Mouse (Mus musculus) adrenal gland (tissue): ENCODE measurements around the gene Shkbp1.

Source experiments
- intact Hi-C: fragments of 180-260 bp; cut with DNase I; formaldehyde crosslinking; loops from one replicate; pipeline ENCODE4 v1.15.1; 2025
- long read RNA-seq, 2 experiments: library from polyadenylated mRNA; unstranded; transcript quantifications; one replicate each; pipeline ENCODE4 v2.0.0; 2020; ENCODE audit warnings: borderline replicate concordance in 1 of 2; ENCODE audit not compliant: insufficient replicate concordance in 1 of 2

The Shkbp1 gene
- long read RNA-seq, experiment 1, partial matches to known transcripts, result 1 of 2 reads
- long read RNA-seq, experiment 1, other reads (novel, unspliced or antisense), result 0 of 2 reads
- long read RNA-seq, experiment 2, transcript Shkbp1-201 (18 exons, 2,358 nt), result major isoform, 9 of 18 reads
- long read RNA-seq, experiment 2, partial matches to known transcripts, result 4 of 18 reads
- long read RNA-seq, experiment 2, other reads (novel, unspliced or antisense), result 4 of 18 reads

- intact Hi-C loops, result no loop called here
Measured at GRCm38 (mm10) chr7:27355745-27356240, at the start of gene Shkbp1. Shkbp1 (minus strand) TSS chr7:27356019.

- intact Hi-C loops, result no loop called here
Measured at GRCm38 (mm10) chr7:27404203-27404942, 48.6 kb upstream of the Shkbp1 start.

DNA sequence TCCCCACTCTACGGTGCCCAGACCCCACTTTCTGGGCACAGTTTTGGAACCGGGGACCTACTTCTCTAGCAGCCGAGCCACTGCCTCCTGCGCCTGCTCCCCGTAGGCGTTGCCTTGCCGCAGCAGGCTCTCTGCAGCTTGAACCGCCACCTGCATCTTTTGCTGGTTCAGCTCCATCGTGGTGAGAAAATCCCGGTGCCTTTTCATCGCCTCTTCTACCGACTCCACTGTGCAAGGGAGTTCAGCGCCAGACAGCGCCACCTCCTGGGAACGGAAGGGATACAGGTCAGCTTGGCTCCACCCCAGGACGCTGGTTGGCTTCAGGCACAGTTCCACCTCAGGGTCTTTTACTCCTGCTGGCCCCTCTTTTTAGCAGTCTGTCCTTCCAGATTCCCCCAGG, 46.9 kb upstream of the Shkbp1 start:
- intact Hi-C loops, result no loop called here

DNA sequence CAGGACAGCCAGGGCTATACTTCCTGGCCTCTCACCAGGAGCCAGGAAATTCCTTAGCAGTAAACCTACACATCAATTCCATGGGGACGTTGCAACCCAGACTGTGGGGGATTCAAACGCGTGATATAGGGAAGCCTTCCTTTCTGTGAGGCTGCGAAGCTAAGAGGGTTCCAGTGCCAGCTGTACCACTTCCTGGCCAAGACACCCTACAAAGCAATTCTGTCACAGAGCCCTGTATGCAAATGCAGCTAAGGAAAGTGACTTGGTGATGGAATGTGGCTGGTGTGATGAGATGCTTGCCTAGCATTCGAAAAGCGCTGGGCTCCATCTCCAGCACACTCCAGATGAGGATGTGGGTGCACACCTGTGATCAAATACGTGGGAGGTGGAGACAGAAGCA, 44.7 kb upstream of the Shkbp1 start:
- intact Hi-C loops, result no loop called here

- intact Hi-C loops, result no loop called here
Measured at GRCm38 (mm10) chr7:27397048-27397949, 41.5 kb upstream of the Shkbp1 start.

DNA sequence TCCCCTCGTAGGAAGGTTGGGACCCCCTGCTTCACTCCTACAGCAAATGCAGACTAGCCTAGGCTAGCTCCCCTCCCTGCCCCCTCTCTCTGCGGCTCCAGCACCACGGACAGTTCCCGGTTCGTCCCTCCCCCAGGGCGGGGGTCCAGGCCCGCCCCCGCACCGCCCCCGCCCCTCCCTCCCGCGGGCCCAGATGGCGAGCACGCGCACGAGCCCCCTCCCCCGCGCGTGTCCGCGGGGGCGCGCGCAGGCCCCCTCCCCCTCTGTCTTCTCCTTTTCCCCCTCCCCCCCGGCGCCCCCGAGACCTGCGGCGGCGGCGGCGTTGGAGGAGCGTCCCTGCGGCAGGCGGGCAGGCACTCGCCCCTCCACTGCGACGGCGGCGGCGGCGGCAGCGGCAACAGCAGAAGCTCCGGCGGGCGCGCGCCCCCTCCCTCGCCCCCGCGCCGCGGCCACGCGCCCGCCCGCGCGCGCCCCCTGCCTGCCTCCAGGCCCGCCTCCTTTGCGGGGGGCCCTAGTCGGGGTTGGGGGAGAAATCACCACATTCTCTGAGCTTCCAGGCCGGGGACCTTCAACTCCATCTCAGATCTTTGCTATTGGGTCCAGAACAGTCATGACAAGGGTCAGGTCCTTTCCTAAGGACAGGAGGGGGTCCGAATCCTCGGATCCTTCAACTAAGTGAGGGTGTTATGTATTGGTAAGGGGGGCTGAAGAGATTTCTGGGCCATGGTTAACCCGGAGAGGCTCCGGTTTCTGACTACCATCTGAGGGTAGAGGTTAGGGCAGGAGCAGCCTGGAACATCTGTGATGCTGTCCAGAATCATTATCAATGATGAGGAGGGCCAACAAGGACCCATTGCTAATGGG, 40.6 kb upstream of the Shkbp1 start:
- intact Hi-C loops, result no loop called here

GRCm38 (mm10) chr7:27395521-27396183, 39.8 kb upstream of the Shkbp1 start:
- intact Hi-C loops, result no loop called here

DNA sequence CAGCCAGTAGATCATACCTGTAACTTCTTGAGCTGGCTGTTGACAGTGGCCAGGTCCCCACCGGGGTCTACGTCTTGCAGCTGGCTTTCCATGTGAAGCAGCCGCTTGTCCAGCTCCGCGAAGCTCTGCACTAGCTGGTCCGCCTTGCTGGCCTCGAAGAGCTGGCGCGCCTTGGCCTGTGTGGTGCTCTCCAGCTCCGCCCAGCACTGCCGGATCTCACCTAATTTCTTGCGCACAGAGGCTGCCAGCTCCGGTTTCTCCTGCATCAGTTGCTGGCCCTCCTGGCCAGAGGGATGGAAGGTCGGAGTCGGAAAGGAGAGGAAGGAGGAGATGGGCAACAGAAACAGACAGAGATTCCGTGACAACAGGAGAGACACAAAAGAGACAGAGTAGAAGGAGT, 35.6 kb upstream of the Shkbp1 start:
- intact Hi-C loops, result no loop called here

GRCm38 (mm10) chr7:27389213-27389612, 33.4 kb upstream of the Shkbp1 start:
- intact Hi-C loops, result no loop called here

DNA sequence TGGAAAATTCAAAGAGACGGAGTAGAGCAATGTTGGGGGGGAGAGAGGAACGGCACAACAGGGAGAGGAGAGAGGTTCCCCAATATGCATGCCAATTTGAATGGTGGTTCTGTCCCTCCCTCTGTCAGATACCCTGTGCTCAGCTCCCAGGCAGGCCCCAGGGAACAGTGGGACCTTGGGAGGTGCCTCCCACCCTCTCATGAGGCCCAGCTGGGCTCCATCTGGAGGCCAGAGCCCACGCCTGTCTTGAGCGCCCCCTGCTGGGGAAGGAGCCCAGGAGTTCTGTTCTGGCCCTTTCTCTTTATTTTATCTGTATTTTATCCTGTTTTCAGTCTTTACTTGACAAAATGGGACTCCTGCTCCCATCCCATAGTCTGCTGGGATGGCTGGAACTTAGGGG, 28.9 kb upstream of the Shkbp1 start:
- intact Hi-C loops, result loop anchor here (1.0 kb wide), 1 partner anchor 48 kb away; no protein-coding TSS in a partner anchor

DNA sequence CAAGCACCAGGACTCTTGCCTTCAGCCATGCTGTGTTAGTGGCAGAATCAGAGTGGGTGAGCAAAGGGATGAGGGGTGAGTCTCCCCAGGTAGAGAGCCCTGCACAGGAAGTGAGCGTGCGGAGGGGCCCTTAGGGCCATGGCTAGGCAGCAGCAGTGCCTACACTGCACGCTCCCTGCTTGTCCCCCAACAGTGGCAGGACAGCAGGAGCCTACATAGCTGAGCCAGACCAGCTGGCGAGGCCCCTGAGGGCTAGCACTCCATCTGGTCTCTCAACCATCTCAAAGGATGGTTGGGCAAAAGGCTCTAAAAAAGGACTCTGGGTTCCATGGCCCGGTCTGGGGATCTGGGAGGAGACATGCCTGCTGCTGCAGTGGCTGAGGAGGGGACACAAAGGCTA, 28.3 kb upstream of the Shkbp1 start:
- intact Hi-C loops, result no loop called here

GRCm38 (mm10) chr7:27383233-27383632, 27.4 kb upstream of the Shkbp1 start:
- intact Hi-C loops, result no loop called here

GRCm38 (mm10) chr7:27381560-27381959, 25.7 kb upstream of the Shkbp1 start:
- intact Hi-C loops, result no loop called here

GRCm38 (mm10) chr7:27381009-27381408, 25.2 kb upstream of the Shkbp1 start:
- intact Hi-C loops, result no loop called here

GRCm38 (mm10) chr7:27379836-27380235, 24.0 kb upstream of the Shkbp1 start:
- intact Hi-C loops, result no loop called here

- intact Hi-C loops, result no loop called here
Measured at GRCm38 (mm10) chr7:27378431-27378830, 22.6 kb upstream of the Shkbp1 start.

DNA sequence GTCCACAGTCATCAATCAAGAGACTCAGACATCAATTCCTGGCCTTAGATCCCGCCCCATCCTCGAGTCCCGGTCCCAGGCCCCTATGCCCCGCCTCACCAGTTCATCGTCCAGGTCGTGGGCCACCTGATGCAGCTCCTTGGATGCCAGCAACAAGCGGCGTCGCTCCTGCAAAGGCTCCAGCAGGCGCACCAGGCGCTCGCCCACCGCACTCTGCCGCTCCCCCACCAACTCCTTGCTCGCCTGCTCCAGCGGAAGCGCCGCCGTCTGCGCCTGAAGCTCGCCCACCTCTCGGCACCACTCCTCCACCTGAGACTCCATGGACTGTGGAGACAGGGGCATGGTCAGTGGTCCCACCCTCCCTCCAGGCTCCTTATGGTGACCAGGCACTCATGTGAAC, 19.5 kb upstream of the Shkbp1 start:
- intact Hi-C loops, result no loop called here

GRCm38 (mm10) chr7:27371715-27372462, 16.1 kb upstream of the Shkbp1 start:
- intact Hi-C loops, result no loop called here

- intact Hi-C loops, result no loop called here
Measured at GRCm38 (mm10) chr7:27369111-27369510, 13.3 kb upstream of the Shkbp1 start.

- intact Hi-C loops, result no loop called here
Measured at GRCm38 (mm10) chr7:27367976-27368375, 12.2 kb upstream of the Shkbp1 start.
